Mouse (Mus musculus): ENCODE results near the gene Htr7.

Gene Htr7

GRCm38 (mm10) chr19:35955698-35956097 lies 101.6 kb downstream of the Htr7 start:
- no peak for DNase-seq

DNA sequence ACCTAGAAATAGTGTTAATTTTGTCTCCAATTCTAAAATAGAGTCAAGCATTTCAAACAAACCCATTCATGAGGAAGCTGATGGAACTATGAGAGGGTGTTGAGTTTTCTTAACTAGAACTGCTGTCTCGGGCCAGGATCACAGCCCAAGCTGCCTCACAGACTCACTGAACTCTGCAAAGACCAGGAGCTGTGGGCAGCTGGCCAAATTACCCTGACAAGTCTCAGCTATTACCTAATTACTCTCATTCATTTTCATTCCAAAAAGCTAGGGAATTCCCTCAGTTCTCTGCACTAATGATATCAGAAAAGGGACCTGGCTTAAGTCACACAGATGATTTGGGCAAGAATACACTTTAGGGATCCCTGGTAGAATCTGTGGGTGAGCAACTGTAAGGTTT lies 107.4 kb downstream of the Htr7 start:
- no peak for DNase-seq

DNA sequence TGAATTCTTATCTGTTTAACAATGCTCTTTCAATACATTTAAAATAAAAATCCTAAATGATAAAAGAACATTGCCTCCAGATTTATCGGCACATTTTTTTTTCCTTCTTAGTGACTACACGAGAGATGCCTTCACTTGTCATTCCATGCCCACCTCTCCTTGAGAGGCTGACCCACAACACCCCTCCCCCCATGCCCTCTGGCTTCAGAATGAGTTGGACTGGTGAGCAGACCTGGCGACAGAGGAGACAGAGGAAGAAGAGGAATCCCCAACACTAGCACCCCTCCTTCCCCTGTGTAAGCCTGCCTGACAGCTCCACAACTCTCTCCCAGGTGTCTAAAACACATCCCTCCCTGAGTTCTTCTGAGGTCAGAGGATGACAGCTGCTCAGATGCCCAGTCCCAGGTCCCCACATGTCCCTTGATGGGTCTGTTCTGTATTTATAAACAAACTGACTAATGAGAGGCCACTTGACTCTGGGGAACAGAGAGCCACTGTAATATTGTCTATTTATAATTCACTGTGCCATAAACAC lies 132.3 kb downstream of the Htr7 start:
- DNase-seq, result no peak

DNA sequence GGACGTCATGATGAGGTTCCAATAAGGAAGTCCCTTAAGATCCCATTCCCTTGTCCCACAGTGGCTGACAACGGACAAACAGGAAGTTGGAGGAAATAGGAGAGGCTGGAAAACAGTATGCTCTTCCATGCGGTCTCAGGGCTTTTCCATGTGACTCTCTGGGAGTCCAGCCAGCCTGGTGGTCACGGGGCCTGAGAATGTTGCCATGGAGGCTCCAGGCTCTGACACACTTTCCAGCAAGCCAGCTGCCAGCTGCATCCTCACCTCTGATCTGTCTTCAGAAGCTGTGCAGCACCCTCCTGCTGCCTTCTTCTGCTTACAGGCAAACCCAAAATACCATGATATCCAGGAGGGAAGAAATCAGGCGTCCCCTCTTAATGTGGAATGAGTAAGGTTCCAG lies 132.9 kb downstream of the Htr7 start:
- peak; percentile 48 for DNase-seq
